Mouse (Mus musculus) C2C12 (cell line): Measurements from ENCODE around the gene Phactr3. TPM values are rescaled to one million over a fixed set of nuclear protein-coding genes. Genes with fewer than 3 reads are reported as not detected.

Source experiments
- H3K27me3 ChIP-seq: one replicate; pipeline ENCODE4 v1.6.1; 2011; ENCODE audit not compliant: control insufficient read depth, insufficient read depth, insufficient read length
- H3K36me3 ChIP-seq: one replicate; pipeline ENCODE4 v1.6.1; 2011; ENCODE audit not compliant: control insufficient read depth, insufficient read depth
- H3K4me3 ChIP-seq: one replicate; pipeline ENCODE4 v1.5.1; 2011; ENCODE audit warnings: mild to moderate bottlenecking, control low read depth; ENCODE audit not compliant: poor library complexity, insufficient read depth, severe bottlenecking
- H3K79me2 ChIP-seq: one replicate; pipeline ENCODE4 v1.6.1; 2011; ENCODE audit not compliant: control insufficient read depth, insufficient read depth
- H3K79me3 ChIP-seq: one replicate; pipeline ENCODE4 v1.6.1; 2011; ENCODE audit warnings: low read depth, control low read depth
- H3ac ChIP-seq: one replicate; pipeline ENCODE3; 2011; ENCODE audit warnings: low read depth; ENCODE audit not compliant: control insufficient read depth, insufficient read length
- CEBPB ChIP-seq: IDR thresholded peaks from one replicate; pipeline ENCODE4 v1.6.1; 2011; ENCODE audit warnings: low read depth, mild to moderate bottlenecking, control low read depth, moderate library complexity
- CTCF ChIP-seq: IDR thresholded peaks from one replicate; pipeline ENCODE4 v1.5.1; 2011; ENCODE audit not compliant: control insufficient read depth, insufficient read depth, insufficient read length
- FOSL1 ChIP-seq: IDR thresholded peaks from one replicate; pipeline ENCODE4 v1.8.0; 2011; ENCODE audit warnings: mild to moderate bottlenecking, low read length; ENCODE audit not compliant: poor library complexity, insufficient read depth, severe bottlenecking
- MAX ChIP-seq: IDR thresholded peaks from one replicate; pipeline ENCODE4 v1.6.1; 2011; ENCODE audit warnings: mild to moderate bottlenecking, control low read depth
- MYOD1 ChIP-seq: IDR thresholded peaks from one replicate; pipeline ENCODE4 v1.6.1; 2011; ENCODE audit warnings: low read depth; ENCODE audit not compliant: control insufficient read depth, insufficient read length
- MYOG ChIP-seq: IDR thresholded peaks from one replicate; pipeline ENCODE4 v1.6.1; 2011; ENCODE audit not compliant: control insufficient read depth, insufficient read length; ENCODE audit errors: extremely low read depth
- USF1 ChIP-seq: IDR thresholded peaks from one replicate; pipeline ENCODE4 v1.6.1; 2011; ENCODE audit warnings: low read depth, mild to moderate bottlenecking, control low read depth, moderate library complexity
- polyA plus RNA-seq: library from polyadenylated mRNA; unstranded; fragments of >200 nt; fragmentation: generic; extraction: Trizol; gene quantifications from one replicate; pipeline ENCODE4 v1.2.1, GENCODE M21; 2012; ENCODE audit warnings: missing spikeins

The Phactr3 gene
- polyA plus RNA-seq, 1 experiment, result not detected

DNA sequence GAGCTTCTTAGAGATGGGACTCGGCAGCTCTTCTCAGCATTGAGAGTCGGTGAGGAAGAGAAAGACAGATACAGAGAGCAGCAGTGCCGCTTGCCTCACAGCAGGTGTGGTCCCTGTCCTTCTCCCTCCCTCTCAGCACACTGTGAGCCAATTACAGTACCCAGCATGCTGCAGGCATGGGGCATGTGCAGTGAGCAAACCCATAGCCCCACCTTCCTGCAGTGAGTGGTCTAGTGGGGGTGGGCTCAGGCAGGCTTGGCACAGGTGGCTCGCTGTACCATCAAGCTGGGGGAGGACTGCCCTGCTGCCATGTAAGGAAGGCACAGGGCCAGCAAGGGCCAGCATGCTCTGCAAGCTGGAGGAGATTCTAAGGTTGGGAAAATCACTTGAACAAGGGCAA, 35.8 kb downstream of the Phactr3 start:
- no peaks in the 10 kb centered on the region for H3K36me3 ChIP-seq
- H3K79me3 ChIP-seq, result no peaks in the 10 kb centered on the region
- no peak overlapping the region for H3K4me3 ChIP-seq
- H3ac ChIP-seq, result no peak overlapping the region
- H3K27me3 ChIP-seq, result no peaks in the 10 kb centered on the region
- TF ChIP-seq MYOD1, result no peak
- no peak for TF ChIP-seq USF1
- no peak for TF ChIP-seq MAX
- no peaks in the 10 kb centered on the region for H3K79me2 ChIP-seq

DNA sequence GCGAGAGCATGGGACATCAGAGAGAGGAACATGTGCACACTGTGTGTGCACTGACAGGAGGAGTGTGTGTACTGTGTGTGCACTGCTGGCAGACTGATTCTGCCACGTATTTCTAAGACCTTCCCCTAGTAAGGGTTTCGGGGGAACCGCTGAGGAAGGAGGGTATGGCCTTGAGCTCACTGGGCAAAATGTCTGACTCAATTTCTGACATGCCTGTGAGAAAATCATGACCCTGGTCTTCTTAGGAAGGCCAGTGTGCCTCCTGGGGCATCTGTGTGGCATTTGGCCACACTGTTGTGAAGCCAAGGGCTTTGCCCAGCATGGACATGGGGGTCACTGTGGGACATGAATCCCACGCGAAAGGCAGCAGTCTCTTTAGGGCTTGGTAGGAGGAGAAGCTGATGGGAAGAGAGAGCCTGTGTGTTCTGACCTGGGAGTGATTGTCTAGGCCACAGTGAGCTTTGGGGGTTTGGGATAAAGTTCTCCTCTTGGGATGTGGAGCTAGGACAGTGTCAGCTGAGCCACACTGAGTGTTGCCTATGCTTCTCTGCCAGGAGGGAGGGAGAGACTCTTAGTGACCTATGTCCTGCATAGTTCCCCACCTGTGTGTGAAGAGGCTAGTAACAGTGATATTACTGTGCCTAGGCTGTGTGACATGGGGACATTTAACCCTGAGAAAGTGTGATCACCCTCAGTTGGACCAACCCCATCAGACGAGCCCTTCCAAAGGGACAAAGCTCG, 36.6 kb downstream of the Phactr3 start:
- Histone ChIP-seq H3ac (no peak overlapping the region), H3K79me3 (no peaks in the 10 kb centered on the region), H3K4me3 (no peak overlapping the region), H3K27me3 (no peaks in the 10 kb centered on the region), H3K36me3 (no peaks in the 10 kb centered on the region), H3K79me2 (no peaks in the 10 kb centered on the region)
- TF ChIP-seq FOSL1, result no peak
- no peak for TF ChIP-seq MAX
- no peak for TF ChIP-seq MYOD1
- TF ChIP-seq MYOG, result no peak

DNA sequence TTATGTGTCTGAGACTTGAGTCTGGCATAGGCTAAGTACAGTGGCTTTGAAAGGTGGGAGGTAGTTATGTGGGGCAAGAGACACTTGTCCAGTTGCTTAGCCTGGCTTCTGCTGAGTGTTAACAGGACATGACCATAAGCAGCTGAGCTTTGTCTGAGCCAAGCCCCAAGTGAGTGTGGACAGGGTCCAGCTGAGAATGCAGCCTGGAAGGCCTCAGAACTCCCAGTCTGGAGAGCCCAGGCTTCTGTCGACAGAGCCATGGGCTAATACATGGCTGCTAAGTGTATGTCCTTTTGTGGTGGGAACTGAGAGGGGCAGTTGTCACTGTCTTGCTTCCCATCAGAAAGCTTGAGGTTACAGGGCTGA, 37.1 kb downstream of the Phactr3 start:
- no peaks in the 10 kb centered on the region for H3K79me2 ChIP-seq
- H3K36me3 ChIP-seq, result no peaks in the 10 kb centered on the region
- no peak overlapping the region for H3ac ChIP-seq
- TF ChIP-seq CTCF, result no peak
- TF ChIP-seq FOSL1, result no peak
- no peak for TF ChIP-seq CEBPB
- no peak for TF ChIP-seq MYOG
- TF ChIP-seq MAX, result no peak
- TF ChIP-seq MYOD1, result no peak
- no peak for TF ChIP-seq USF1
- H3K27me3 ChIP-seq, result no peaks in the 10 kb centered on the region
- H3K79me3 ChIP-seq, result no peaks in the 10 kb centered on the region
- H3K4me3 ChIP-seq, result no peak overlapping the region

DNA sequence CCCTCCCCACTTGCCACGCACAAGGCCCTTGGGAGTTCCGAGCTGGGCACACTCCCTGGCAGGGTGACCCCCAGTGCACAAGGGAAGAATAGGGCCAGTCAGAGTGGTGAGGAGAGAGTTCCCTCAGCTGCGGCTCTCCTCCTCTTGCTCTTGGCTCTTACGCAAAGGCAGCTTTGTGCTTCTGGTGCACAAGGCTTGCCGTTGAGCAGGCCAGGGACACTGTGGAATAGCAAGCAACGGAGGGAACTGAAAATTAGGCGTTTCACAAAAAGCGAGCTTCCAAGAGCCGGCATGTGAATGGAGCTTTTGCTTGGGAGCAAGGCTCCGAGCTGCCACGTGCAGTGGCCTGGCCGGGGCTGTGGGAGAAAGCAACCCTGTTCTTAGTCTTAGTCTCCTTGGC, 40.2 kb downstream of the Phactr3 start:
- Histone ChIP-seq H3K79me3 (no peaks in the 10 kb centered on the region), H3K79me2 (no peaks in the 10 kb centered on the region), H3K27me3 (no peaks in the 10 kb centered on the region), H3K36me3 (no peaks in the 10 kb centered on the region), H3ac (no peak overlapping the region), H3K4me3 (no peak overlapping the region)
- no peak for TF ChIP-seq USF1
- TF ChIP-seq MAX, result no peak
- TF ChIP-seq MYOD1, result no peak
- TF ChIP-seq MYOG, result no peak
- TF ChIP-seq FOSL1, result no peak
- TF ChIP-seq CEBPB, result no peak
- TF ChIP-seq CTCF, result no peak

DNA sequence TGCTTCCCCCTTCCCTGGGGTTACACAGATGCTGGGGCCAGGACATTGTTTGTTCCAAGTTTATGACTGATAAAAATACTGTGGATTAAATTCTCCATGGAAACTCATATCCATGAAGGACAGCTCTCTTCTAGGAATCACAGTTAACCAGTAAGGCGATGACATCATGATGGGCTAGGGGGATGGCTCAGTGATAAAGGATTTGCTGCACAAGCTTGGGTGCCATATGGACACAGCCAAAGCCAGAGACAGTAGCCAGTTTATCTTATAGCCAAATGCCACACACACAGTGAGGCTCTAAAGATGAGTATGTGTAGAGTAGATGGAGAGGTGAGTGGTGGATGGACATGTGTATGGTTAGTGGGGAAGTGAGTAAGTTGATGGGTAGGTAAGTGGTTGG, 45.2 kb downstream of the Phactr3 start:
- Histone ChIP-seq H3K79me3 (no peaks in the 10 kb centered on the region), H3K4me3 (no peak overlapping the region), H3K36me3 (no peaks in the 10 kb centered on the region)

DNA sequence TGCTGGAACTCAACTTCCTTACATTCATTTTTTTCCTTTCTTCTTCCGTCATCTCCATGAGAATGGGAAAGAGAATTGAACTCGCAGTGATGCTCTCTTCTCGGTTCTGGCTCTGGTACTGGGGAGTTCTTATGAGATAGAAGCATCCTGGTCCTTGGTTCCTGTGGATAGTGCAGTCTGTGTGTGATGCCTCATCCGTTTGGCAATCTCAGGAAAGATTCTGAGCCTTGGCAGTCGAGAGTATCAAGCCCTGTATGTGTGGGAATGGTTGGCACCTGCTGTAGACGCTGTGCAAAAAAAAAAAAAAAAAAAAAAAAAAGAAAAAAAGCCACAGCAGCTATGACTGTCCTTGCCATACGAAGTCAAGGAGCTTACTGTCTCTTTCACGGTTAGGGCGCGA, 47.2 kb downstream of the Phactr3 start:
- TF ChIP-seq MYOG (no peak), CEBPB (no peak), MAX (no peak), CTCF (no peak), USF1 (no peak), FOSL1 (no peak), MYOD1 (no peak)

More for the DNA sequence above, 45.2 kb downstream of the Phactr3 start:
- H3K27me3 ChIP-seq, result no peaks in the 10 kb centered on the region
- H3ac ChIP-seq, result no peak overlapping the region
- H3K79me2 ChIP-seq, result no peaks in the 10 kb centered on the region
- TF ChIP-seq MAX (no peak), FOSL1 (no peak), USF1 (no peak), CTCF (no peak), MYOD1 (no peak), CEBPB (no peak), MYOG (no peak)

More for the DNA sequence above, 47.2 kb downstream of the Phactr3 start:
- H3K4me3 ChIP-seq, result no peak overlapping the region
- H3K79me2 ChIP-seq, result no peaks in the 10 kb centered on the region
- no peaks in the 10 kb centered on the region for H3K79me3 ChIP-seq
- no peaks in the 10 kb centered on the region for H3K36me3 ChIP-seq
- no peaks in the 10 kb centered on the region for H3K27me3 ChIP-seq
- H3ac ChIP-seq, result no peak overlapping the region
